Mouse (Mus musculus) limb, embryonic 15.5 days (tissue): ENCODE data around the gene Olfr978. TPM values are rescaled to one million over a fixed set of nuclear protein-coding genes. Genes with fewer than 3 reads are reported as not detected.
"Not testable (repeated sequence)": the region's sequence is repeated elsewhere in the genome, so short reads cannot be mapped to it uniquely, and the experiment has no call there.

ENCODE experiments used
- ATAC-seq: fragments of 200-750 bp; cut with Nextera tagmentation; 2 replicates; pipeline ENCODE4 v1.8.0; 2017; ENCODE audit warnings: low read depth, moderate TSS enrichment; ENCODE audit not compliant: insufficient number of reproducible peaks, low FRiP score, low TSS enrichment
- H3K27ac ChIP-seq: fragments of 300-500 bp; sonication (generic); 2 replicates; pipeline ENCODE4 v1.5.1; 2015; ENCODE audit warnings: moderate library complexity, mild to moderate bottlenecking, inconsistent platforms
- H3K27me3 ChIP-seq: fragments of 300-500 bp; sonication (generic); 2 replicates; pipeline ENCODE4 v1.6.1; 2015; ENCODE audit warnings: inconsistent platforms
- H3K36me3 ChIP-seq: fragments of 300-500 bp; sonication (generic); 2 replicates; pipeline ENCODE4 v1.6.1; 2015; ENCODE audit warnings: inconsistent platforms
- H3K4me1 ChIP-seq: fragments of 300-500 bp; sonication (generic); 2 replicates; pipeline ENCODE4 v1.6.1; 2015; ENCODE audit warnings: inconsistent platforms
- H3K4me2 ChIP-seq: fragments of 300-500 bp; sonication (generic); 2 replicates; pipeline ENCODE4 v1.6.1; 2015; ENCODE audit warnings: mild to moderate bottlenecking, inconsistent platforms
- H3K4me3 ChIP-seq: fragments of 300-500 bp; sonication (generic); 2 replicates; pipeline ENCODE4 v1.5.1; 2015; ENCODE audit warnings: mild to moderate bottlenecking, inconsistent platforms
- H3K9ac ChIP-seq: fragments of 300-500 bp; sonication (generic); 2 replicates; pipeline ENCODE4 v1.6.1; 2015; ENCODE audit warnings: inconsistent platforms
- H3K9me3 ChIP-seq: fragments of 300-500 bp; sonication (generic); 2 replicates; pipeline ENCODE4 v1.6.1; 2016; ENCODE audit warnings: inconsistent platforms
- WGBS: fragments of 180-500 bp; shearing (Covaris S2); methylation state at CpG from one replicate; pipeline ENCODE4 v1.1.7; 2015; 5-methylcytosine and 5-hydroxymethylcytosine counted together
- polyA plus RNA-seq: library from polyadenylated mRNA; unstranded; fragments of >200 nt; fragmentation: Nextera tagmentation; extraction: Ambion mirVana; gene quantifications from 2 replicates; pipeline ENCODE4 v1.2.1, GENCODE M21; 2015

Gene Olfr978
- polyA plus RNA-seq = not detected in 2 replicates

DNA sequence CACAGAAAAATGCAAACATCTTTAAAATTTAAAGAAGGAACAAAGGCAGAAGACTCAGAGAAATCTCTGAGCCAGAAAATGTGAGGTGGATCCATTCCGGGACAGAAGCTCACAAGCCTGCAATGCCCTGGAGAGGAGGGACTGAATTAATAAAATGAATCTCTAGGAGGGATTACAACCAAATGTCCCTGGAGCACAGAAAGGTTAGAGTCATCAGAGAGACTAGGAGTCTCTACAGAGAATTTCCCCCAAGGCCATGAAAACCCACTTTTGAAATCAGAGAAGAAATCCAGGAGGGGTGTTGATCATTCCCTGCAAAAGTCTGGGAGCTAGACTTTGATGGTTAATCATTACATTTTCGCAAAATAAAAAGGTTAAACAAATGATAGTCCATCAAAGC lies at the start of gene Olfr978:
Olfr978 (plus strand) TSS at position 301 of the 400 bp plus-strand sequence.
- no peak within 1 kb of the TSS for H3K9ac ChIP-seq

DNA sequence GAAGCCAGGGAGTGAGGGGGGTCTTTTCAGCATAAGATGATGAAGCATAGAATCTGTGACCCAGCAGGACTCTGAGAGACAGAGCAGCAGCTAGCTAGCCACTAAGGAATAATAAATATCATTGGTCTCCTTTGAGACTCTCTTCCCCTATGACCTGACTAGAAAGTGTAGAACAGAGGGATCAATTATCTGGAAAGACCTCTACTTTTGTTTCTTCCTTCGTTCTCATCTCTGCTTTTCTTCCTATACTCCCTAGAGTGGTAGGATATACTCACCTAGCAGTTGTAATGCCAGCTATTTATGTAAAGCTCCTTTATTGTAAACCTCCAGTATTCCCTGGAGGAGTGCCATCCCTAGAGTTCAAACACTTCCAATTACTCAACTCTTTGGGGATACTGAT lies 40.0 kb upstream of the Olfr978 start, which contains the start of gene Olfr975:
Olfr975 (minus strand) TSS at position 101 of the 400 bp plus-strand sequence.
- 49% methylated on average over 1 of the region's 1 CpGs for WGBS

More for the DNA sequence above, at the start of gene Olfr978:
- Histone ChIP-seq H3K4me1 (no peaks in the 10 kb centered on the region), H3K4me2 (no peak within 1 kb of the TSS), H3K4me3 (no peak within 1 kb of the TSS), H3K9me3 (no peaks in the 10 kb centered on the region), H3K27me3 (no peaks in the 10 kb centered on the region), H3K27ac (no peak within 1 kb of the TSS), H3K36me3 (no peaks in the 10 kb centered on the region)
- WGBS = 71% methylated on average over 2 of the region's 2 CpGs
- ATAC-seq = no peak

DNA sequence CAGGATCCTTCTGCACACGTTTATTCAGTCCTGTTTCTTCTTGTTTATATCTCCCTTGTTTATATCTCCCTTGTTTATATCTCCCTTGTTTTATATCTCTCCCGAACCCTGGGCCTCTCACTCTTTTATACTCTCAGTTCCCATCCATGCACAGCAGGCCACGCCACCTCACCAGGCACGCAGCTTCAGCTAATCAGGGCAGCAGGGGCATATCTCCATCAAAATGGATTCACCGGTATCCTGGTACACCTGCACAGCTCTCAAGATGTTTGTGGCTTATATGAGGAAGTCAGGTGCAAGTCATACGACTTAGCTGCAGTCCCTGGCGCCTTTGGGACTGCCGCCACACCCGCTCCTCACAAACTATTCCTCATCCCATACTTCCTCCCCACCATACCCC lies 30.9 kb upstream of the Olfr978 start, which contains the start of gene Olfr976:
Olfr976 (minus strand) TSS at position 101 of the 400 bp plus-strand sequence.
- not testable (repeated sequence) for H3K27ac ChIP-seq, H3K36me3 ChIP-seq, H3K9me3 ChIP-seq, H3K4me1 ChIP-seq, H3K27me3 ChIP-seq, ATAC-seq, H3K4me2 ChIP-seq, H3K9ac ChIP-seq, H3K4me3 ChIP-seq
- 83% methylated on average over 8 of the region's 9 CpGs for WGBS

More for the DNA sequence above, 40.0 kb upstream of the Olfr978 start, which contains the start of gene Olfr975:
- no peaks in the 10 kb centered on the region for H3K36me3 ChIP-seq
- H3K9me3 ChIP-seq = no peaks in the 10 kb centered on the region
- no peaks in the 10 kb centered on the region for H3K4me1 ChIP-seq
- H3K27ac ChIP-seq = no peak within 1 kb of the TSS
- ATAC-seq = no peak
- H3K27me3 ChIP-seq = no peaks in the 10 kb centered on the region
- H3K9ac ChIP-seq = no peak within 1 kb of the TSS
- no peak within 1 kb of the TSS for H3K4me2 ChIP-seq
- no peak within 1 kb of the TSS for H3K4me3 ChIP-seq

DNA sequence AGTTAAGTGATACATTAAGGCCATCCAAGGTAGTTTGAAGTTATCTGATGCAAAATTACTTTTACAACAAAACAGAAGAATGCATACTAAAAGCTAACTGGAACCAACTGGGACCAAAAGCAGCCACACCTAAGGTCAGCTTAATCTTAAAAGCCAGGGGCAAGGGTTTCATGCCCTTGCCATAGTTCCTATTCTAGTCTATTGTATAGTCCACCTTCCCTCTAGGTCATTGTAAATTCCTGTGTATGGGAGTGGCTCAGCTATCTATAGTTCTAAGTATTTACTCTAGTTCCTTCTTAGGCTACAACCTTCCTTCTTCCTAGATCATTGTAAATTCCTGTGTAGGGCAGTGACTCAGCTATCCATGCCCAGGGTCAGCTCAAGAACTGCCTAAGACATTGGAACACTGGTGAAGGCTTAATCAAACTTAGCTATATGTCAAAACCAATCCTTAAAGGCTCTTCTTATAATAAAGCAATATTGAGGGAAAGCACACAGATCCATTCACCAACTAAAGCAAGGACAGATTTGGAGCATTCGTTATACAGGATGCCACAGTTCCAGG lies 15.2 kb upstream of the Olfr978 start:
- H3K4me3 ChIP-seq, H3K4me1 ChIP-seq, ATAC-seq, H3K4me2 ChIP-seq, H3K36me3 ChIP-seq, H3K27ac ChIP-seq, H3K27me3 ChIP-seq, H3K9me3 ChIP-seq, H3K9ac ChIP-seq: not testable (repeated sequence)
- WGBS = 86% methylated on average over 1 of the region's 1 CpGs

DNA sequence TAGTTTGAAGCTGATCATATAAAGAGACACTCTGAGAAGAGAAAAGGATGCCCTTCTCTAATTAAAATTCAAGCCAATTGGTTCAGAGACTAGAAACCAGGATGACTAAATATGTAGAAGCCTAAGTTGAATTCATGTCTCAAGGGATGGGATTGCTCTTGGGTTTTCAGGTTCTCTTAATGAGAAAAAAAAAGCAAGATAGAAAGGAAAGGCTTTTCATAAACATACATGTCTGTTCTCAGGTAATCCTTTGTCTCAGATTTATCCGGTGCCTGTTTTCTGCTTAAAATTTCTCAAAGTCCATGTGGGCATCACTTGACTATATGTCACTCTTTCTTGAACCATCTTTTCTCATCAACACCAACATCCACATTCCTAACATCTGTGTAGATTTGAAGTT lies 11.5 kb downstream of the Olfr978 start, which contains the start of gene Olfr979:
Olfr979 (minus strand) TSS at position 101 of the 400 bp plus-strand sequence.
- H3K27me3 ChIP-seq = no peaks in the 10 kb centered on the region
- no peak within 1 kb of the TSS for H3K9ac ChIP-seq
- H3K27ac ChIP-seq = no peak within 1 kb of the TSS
- no peaks in the 10 kb centered on the region for H3K9me3 ChIP-seq
- no peaks in the 10 kb centered on the region for H3K4me1 ChIP-seq
- H3K4me3 ChIP-seq = no peak within 1 kb of the TSS
- ATAC-seq = no peak
- 92% methylated on average over 1 of the region's 1 CpGs for WGBS
- H3K4me2 ChIP-seq = no peak within 1 kb of the TSS
- no peaks in the 10 kb centered on the region for H3K36me3 ChIP-seq

DNA sequence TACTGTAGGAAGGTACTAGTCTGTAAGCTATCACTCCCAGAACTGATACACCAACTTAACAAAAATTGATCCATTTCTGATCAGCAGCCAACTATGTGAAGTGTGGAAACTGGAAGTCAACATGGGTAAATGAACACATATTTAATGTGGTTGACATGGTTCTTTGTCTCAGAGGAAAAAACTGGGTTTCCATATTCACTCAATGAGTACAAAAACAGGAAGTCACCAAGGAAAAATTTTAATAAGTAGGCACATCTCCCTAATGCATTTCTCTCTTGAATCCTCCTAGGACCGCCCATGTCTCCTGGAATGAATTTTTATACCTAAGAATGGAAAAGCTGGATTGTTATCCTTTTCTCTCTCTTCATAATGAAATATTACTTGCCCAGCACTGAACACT lies 17.6 kb downstream of the Olfr978 start, which contains the start of gene Olfr980:
Olfr980 (minus strand) TSS at position 101 of the 400 bp plus-strand sequence.
- no peak within 1 kb of the TSS for H3K4me3 ChIP-seq
- no peaks in the 10 kb centered on the region for H3K9me3 ChIP-seq
- H3K36me3 ChIP-seq = no peaks in the 10 kb centered on the region
- H3K27me3 ChIP-seq = no peaks in the 10 kb centered on the region
- no peak for ATAC-seq
- no peak within 1 kb of the TSS for H3K27ac ChIP-seq
- H3K4me2 ChIP-seq = no peak within 1 kb of the TSS
- H3K9ac ChIP-seq = no peak within 1 kb of the TSS
- no peaks in the 10 kb centered on the region for H3K4me1 ChIP-seq
- 82% methylated on average over 1 of the region's 1 CpGs for WGBS

DNA sequence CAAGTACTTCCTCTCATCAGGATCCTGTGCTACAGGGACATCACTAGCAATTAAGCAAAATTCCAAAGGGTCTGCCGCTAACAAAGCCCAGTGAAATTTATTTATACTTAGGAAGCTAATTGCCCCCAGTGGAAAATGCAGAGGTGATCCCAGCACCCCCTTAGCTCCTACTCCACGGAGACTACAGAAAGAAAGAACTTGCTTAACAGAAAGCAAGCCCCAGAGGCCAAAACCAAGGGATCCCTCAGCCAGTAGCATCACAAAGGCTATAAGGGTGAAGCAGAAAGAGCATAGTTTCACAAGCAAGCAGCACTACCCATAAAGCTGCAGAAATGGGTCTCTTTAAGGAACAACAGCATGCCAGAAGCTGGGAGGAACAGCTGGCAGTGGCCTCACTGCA lies 29.3 kb downstream of the Olfr978 start, which contains the start of gene Olfr981:
Olfr981 (plus strand) TSS at position 301 of the 400 bp plus-strand sequence.
- Histone ChIP-seq H3K4me1 (no peaks in the 10 kb centered on the region), H3K4me3 (no peak within 1 kb of the TSS), H3K9me3 (no peaks in the 10 kb centered on the region), H3K4me2 (no peak within 1 kb of the TSS), H3K36me3 (no peaks in the 10 kb centered on the region), H3K9ac (no peak within 1 kb of the TSS), H3K27me3 (no peaks in the 10 kb centered on the region), H3K27ac (no peak within 1 kb of the TSS)
- ATAC-seq = no peak
- 56% methylated on average over 2 of the region's 2 CpGs for whole genome bisulfite sequencing

Other genes starting within 250 kb of the Olfr978 start
- gene Olfr967, start 245.9 kb upstream of the Olfr978 start, polyA plus RNA-seq = not detected in 2 replicates
- not detected in 2 replicates for gene Olfr968, start 208.9 kb upstream of the Olfr978 start, polyA plus RNA-seq
- not detected in 2 replicates for gene Olfr969, start 201.2 kb upstream of the Olfr978 start, polyA plus RNA-seq
- gene Olfr970, start 183.3 kb upstream of the Olfr978 start, polyA plus RNA-seq = not detected in 2 replicates
- gene Olfr971, start 155.2 kb upstream of the Olfr978 start, polyA plus RNA-seq = not detected in 2 replicates
- gene Olfr972, start 125.7 kb upstream of the Olfr978 start, polyA plus RNA-seq = not detected in 2 replicates
- not detected in 2 replicates for gene Olfr229, start 84.8 kb upstream of the Olfr978 start, polyA plus RNA-seq
- gene Olfr974, start 54.6 kb upstream of the Olfr978 start, polyA plus RNA-seq = not detected in 2 replicates
- gene Olfr975, start 40.1 kb upstream of the Olfr978 start, polyA plus RNA-seq = not detected in 2 replicates
- gene Olfr976, start 31.0 kb upstream of the Olfr978 start, polyA plus RNA-seq = not detected in 2 replicates
- gene Olfr979, start 11.4 kb downstream of the Olfr978 start, polyA plus RNA-seq = not detected in 2 replicates
- not detected in 2 replicates for gene Olfr980, start 17.5 kb downstream of the Olfr978 start, polyA plus RNA-seq
- gene Olfr981, start 29.4 kb downstream of the Olfr978 start, polyA plus RNA-seq = not detected in 2 replicates
- not detected in 2 replicates for gene Olfr982, start 81.7 kb downstream of the Olfr978 start, polyA plus RNA-seq
- gene Olfr983, start 101.5 kb downstream of the Olfr978 start, polyA plus RNA-seq = not detected in 2 replicates
- not detected in 2 replicates for gene Olfr984, start 122.1 kb downstream of the Olfr978 start, polyA plus RNA-seq
- not detected in 2 replicates for gene Olfr985, start 138.1 kb downstream of the Olfr978 start, polyA plus RNA-seq
- not detected in 2 replicates for gene Tmem225, start 156.0 kb downstream of the Olfr978 start, polyA plus RNA-seq
- not detected in 2 replicates for gene Olfr986, start 188.8 kb downstream of the Olfr978 start, polyA plus RNA-seq
- 4.7 and 4.9 TPM in 2 replicates for gene Zfp202, start 200.2 kb downstream of the Olfr978 start, polyA plus RNA-seq